Mouse (Mus musculus): ENCODE measurements around the gene Cpb2. TPM values are rescaled to one million over a fixed set of nuclear protein-coding genes. Genes with fewer than 3 reads are reported as not detected.

Cpb2 gene
- total RNA-seq (2021): 3.8 TPM in 1 of 2 replicates, not detected in the other
- long read RNA-seq, transcript Cpb2-201 (11 exons, 1,477 nt): major isoform, 275 of 311 reads
- long read RNA-seq, partial matches to known transcripts: 7 of 311 reads
- long read RNA-seq, other reads (novel, unspliced or antisense): 29 of 311 reads

DNA sequence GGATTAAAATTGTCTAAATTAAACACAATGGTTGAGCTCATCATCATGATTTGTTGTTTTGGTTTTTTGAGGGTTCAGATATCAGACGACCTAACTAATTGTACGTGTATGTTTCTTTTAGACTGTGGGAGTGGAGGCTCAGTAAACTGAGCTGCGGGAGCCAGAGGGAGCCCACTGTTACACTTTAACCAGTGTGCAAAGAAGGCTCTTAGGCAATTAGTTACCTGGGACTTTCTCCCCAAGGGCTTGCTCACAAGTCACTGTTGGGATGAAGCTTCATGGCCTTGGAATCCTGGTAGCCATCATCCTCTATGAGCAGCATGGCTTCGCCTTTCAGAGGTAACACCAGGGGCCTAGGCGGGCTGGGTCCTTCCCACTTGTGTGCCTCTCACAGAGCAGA lies at the start of gene Cpb2:
Cpb2 (plus strand) TSS at position 201 of the 400 bp plus-strand sequence.
- DNase-seq: no peak

DNA sequence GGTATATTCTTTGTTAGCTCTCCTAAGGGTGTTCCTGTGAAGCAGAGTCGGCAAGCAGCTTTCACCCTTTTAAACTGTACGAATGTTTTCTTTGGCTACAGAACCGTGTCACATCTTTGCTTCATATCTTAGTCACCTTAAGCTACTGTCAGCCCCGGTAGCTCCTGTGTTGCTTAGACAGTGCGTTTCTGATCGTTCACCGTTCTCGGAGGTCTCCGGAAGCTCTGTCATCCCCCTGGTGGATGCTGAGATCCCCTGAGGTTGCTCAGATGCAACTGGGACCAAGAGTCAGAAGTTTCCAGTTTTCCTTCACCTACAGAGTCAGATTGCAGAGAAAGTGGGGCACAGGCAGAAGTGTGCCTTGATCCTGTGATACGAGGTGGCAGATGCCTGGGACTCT lies 49.7 kb upstream of the Cpb2 start:
- DNase-seq: no peak

DNA sequence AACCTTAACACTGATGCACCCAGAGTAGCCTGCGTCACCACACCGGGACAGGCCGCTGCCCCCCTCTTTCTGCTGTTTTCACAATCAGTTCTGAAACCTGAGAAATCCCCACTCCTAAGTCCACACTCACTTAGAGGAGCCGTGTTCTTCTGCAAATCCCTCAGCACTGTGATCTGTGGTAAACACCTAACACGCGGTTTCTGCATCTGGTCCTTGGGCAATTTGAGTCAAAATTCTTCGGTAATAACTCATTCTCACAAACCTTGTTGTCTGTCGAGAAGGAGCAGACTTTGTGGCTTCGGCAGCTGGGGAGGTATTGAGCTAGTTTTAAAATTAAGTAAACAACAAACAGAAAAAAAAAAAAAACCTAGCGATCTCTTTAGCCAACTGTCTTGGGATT lies 49.2 kb upstream of the Cpb2 start:
- DNase-seq: no peak

DNA sequence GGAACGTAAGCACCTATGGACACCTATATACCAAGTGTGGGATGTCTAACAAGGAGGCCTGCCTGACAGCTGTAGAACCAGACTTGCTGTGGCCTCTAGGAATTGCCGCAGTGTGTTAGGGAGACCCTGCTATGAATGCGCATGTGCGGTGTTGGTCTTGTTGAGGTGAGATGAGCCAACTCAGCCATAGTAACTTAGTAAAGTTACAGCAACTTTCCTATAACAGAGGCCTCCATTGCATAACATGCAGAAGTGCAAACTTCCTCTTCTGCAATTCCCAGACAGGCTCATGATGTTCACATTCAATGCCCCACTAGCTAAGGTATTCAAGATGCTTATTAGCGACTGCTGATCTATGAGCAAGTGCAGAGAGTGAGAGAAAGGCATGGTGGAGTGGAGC lies 46.6 kb upstream of the Cpb2 start:
- no peak for DNase-seq

DNA sequence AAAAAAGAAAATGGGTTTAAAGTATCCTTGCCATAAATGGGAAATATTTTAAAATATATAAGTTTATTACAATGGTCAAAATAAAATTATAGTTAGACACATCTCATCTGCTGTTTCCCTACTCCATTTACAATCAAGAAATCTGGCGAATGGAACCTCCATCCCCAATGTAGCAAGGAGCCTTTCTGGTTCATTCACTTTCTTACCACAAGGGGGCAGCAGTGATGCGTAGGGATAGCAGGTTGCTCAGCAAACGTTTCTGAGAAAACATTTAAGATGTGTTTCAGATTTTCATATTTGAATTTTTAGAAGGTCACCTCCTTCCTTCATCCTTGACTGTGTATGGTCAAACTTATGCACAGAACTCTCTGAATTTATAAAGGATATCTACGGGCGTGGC lies 45.1 kb upstream of the Cpb2 start:
- DNase-seq: peak; percentile 32

DNA sequence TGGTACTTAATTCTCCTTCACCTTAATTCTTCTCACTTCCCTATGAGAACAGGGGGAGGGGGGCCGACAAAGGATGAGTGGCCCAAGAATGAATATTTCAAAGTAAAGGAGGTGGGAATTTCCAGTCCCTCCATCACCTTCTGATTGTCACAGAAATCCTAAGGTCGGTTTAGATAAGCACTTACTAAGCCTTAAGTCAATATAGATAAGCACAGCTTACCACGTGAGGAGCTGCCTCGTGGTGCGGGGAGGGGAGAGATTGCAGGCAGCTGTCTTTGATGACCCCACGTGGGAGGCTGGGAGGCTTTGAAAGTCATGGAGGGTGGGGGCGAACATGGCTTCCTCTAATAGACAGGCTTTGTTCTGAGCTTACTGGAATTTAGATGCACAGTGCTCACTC lies 44.4 kb upstream of the Cpb2 start:
- DNase-seq: no peak

DNA sequence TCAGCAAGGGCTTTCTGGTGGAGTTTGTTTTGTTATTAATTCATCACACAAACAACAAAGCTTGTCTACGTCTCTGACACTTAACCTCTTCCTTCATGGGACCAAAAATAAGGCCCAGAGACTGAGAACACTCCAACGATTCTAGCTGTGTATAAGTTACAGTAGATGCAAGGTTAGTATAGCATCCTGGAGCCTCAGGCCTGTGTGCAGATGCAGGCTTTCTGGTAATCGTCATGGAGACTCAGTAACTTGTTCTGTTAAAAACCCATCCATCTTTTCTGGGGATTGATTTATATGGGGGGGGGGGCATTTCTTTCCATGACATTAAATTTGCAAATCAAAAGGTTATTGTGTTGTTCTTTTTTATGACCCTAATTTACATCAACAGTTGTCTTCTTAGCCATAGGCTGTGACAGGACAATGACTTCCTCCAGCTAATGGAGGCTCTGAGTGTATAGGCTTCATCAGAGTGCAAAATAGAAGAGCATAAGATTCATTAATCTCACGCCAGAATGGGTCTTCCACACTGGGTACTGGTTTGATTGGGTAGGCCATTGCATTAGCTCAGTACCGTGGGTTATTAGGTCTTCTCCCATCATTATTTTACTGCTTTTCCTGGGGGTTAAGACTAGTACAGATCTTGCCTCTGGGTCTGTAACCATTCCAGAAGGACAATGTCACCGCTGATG lies 36.6 kb upstream of the Cpb2 start:
- no peak for DNase-seq

DNA sequence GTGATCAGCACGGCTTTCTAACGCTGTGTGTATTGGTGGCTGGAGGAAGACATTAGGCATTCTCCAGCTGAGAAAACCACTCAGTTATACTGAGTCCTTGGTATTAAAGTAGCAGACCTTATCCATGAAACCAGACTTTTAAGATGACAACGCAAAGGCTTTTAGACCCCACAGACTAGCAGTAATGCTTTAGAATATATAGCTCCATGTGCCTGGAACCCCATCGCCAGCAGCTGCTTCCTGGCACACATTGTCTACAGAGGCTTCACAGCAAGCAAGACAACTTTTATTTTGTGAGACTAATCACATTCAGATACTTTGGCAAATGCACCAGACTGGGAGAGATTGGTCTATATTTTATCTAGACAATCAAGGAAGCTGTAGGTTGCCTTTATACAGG lies 35.8 kb upstream of the Cpb2 start:
- DNase-seq: no peak

DNA sequence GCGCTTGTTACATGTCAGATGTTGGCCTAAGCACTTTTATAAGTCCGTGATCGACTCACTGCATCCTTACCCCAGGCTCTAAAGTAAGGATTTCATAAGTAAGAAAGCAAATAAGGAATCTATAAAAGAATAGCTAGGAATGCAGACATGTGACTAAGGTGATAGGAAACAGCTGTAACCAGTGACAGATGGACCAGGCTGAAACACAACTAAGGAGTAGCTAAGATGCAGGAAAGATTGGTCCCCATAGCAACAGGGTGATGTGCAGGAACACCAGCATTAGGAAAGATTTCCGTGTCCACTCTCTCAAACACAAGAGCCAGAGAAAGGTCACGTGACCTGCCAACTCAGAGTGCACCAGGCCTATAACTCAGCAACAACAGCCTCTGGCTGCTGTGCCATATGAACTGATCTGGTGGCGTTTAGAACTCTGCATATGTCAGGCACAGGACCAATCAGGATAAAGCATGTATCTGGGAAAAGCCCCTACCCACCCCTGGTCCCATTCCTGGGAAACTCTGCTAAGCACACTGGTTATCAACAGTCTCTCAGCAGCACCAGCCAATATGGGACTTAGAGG lies 33.4 kb upstream of the Cpb2 start:
- no peak for DNase-seq

DNA sequence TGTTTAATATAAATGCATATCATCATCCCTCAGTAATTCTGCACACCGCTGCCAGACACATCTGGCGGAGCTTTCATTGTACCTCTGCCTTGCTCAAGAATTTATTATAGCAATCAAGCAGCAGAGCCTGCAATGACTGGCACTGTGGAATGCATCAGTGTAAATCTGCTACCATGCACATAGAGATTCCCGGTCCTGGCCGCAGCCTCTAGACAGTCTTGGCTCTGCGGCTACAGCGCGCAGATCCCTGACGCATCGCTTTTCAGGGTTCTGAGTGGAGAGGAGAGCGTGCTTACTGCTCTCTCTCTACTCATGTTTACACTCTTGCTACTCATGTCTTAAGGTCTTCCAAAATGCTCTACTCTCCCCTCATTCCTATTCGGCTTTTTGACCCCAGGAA lies 28.3 kb upstream of the Cpb2 start:
- no peak for DNase-seq

DNA sequence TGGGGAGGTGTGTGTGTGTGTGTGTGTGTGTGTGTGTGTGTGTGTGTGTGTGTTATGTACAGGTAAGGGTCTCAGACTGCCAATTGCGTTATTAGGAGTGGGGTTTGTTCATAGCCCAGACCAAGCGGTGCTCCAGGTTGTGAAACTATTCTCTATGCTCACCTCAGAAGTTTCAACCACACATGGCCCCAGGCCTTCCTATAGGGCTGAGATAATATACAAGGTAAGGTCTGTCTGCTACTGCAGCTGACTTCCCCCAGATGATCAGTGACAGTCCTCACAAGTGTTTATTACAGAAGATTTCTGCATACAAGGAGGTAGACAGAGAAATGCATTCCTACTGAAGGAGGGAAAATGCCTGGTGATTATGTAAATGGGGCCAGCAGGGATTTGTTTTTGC lies 23.2 kb upstream of the Cpb2 start:
- DNase-seq: no peak

DNA sequence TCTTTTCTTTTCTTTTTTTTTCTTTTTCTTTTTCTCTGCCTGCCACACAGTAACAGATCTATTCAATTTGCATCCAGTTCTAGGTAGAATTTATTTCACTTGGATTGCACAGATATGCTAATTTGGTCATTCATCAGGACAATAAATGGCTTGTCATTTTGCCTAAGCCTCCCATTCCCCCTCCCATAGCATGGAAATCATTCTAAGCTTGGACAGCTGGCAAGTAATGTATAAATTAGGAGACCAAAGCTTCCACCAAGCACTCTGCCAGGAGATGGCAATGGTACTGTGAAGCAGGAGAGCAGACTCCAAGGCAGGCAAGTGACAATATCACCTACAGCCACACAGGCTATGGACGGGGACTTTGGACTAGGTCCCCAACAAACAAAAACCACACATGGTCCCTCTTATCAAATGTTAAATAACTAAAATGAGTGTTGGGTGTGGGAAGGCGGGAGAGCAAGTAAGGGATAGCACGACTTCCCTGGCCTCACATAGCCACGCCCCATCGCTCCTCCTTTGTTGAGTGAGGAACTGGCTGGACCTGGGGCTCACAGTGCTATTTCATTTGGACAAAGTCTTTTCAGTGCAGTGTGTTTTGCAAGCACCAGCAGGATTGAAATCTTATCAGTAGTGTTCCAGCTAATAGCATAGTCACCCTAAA lies 22.7 kb upstream of the Cpb2 start:
- no peak for DNase-seq

DNA sequence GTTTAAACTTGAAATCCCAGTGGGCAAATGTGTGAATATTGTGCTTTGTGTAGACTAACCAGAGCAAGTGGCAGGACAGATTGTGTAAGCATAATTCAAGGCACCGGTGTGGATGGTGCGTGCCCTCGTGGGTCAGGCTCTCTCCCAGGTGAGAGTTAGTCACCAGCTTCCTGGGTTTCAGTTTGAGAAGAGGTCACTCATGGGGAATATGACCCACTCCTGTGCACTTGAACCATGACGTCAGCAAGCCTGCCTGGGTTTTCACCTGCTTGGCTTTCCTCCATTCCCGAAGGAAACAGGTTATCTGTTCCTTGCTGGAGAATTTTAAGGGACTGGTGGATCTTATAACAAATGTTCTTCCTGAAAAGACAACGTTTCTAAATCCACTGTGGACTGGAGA lies 19.7 kb upstream of the Cpb2 start:
- DNase-seq: no peak

DNA sequence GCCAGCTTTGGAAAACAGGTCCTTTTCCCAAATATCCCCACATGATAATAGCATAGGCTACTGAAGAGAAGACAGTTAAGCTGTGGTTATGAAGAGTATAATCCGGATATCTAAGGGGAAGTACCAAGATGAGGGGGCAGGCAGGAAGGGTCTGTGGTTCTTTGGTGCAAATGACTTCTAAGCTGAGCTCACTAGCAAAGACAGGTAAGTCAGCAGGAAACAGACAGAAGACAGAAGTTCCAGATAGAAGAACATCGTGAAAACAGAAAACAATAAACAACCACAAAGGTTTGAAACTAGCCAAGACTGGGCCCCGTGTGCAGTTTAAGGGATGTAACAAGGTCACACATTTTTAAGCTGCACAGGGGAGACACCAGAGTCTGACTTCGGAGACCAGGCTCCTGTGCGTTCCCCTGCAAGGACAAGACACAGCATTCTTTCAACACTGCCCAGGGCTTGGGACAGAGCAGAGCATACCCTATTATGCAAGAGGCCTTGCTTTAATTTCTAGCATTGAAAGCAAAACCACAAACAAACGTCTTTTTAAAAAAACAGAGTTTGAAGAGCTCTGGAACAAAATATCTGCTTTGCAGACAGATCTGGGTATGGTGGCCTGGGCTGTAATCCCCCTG lies 14.5 kb upstream of the Cpb2 start:
- DNase-seq: no peak

DNA sequence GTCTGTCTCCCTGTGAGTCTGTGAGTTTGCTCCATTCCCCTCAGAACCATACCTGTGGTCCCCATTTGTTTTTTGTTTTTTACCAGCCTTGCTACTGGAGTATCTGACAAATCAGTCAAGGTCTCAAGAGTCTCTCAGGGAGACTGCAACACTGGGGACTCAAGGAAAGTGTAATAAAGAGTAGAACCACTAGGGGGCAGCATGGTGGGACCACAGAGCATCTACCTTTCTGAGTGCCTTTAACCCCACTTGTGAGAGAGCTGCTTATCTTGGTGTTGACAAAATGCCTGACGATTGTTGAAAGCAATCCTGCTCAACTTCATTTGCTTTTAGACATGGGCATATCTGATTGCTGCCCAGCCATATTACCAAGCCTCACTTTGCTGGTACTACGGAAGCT lies 12.3 kb upstream of the Cpb2 start:
- DNase-seq: no peak

DNA sequence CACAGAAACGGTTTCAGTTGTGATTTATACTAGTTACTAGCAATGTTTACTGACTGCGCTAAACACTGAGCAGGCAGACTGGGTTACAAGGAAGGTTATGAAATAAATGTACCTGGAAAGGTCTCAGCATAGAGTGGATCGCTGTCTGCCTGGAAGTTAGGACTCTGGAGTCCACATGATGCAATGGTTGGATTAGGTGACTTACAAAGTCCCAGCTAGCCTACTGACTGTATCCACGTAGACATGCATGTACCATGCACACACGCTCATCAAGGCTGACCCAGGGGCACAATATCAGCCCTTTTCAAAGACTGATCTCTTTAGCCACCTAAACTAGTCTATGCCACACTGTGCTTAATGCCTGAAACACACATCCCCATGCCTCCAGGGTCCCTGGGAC lies 9.0 kb upstream of the Cpb2 start:
- no peak for DNase-seq

DNA sequence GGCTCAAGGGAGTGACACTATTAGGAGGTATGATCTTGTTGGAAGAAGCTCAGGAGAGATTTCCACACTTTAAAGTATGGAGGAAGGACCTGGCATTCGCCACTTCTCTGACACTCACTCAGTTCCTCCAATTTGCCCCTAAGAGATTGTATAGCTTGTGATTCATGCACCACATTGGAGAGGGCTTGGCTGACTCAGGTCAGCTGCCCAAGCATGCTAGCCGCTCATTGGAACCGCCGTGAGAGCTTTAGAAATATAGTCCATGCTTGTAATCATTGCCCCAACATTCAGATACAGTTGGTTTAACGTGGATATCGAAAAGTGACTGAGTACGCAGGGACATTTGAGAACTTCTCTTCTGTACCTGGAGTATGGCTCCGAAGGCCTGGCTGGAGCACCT lies 6.5 kb upstream of the Cpb2 start:
- DNase-seq: no peak

DNA sequence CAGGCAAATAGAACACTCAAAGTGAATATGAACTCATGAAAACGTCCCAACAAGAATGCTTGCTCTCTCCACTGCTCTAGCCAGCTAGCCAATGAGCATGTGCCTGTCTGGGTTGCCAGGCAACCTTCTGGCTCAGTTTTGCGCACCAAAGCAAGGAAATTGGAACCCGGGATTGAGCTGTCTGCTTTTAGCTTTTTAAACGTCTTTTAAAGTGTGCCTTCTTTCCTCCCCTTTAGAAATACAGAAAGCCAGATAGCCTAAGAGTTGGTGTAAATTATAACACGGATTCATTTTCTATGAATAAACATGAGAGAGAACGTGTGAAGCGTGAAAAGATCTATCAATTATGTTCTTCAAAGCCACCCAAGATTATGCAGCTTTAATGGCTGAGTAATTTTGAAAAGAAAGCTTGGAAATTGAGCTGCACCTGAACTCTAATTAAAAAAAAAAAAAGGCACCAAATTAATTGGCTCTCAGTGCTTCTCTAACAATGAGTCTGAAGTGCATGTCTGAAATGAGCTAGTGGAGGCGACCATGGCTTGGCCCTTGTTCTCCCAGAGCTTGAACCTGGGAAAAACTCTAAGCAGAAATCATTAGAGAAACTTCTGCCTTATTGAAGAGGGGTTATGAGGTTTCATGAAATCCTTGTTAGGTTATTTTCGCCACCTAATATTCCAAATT lies 6.0 kb upstream of the Cpb2 start:
- no peak for DNase-seq

DNA sequence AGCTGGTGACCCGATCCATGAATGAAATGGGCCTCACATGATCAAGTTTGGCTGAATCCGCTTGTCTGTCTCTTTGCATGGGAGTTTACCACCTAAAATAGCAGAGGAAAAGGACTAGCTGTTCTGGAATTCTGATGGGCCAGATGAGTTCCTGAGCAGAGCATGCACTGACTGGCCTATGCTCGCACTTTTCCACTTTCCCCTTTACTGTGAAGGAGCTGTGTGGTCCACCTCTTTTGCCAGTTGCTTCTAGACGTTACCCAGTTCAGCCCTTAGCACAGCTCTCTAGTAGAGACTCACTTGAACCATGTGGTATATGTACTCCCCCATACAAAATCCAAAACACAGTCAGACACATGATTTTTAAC lies 5.5 kb upstream of the Cpb2 start:
- no peak for DNase-seq

DNA sequence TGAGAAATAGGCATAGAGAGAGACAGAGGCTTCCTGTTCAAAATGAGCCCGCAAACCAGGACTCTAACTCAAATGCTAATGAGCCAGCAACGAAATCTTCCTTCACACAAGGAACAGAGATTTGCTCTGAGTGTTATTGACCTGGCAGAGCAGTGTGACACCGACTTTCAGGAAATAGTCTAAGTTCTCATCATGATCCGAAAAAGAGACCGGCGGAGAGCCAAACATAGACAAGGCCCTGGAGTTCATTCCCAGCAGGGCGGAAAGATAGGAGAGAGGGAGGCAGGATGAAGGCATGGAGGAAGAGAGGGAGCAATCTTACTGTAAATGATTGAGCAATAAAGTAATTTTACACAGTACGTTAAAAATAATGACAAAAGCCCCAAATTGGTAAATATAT lies 5.0 kb upstream of the Cpb2 start:
- DNase-seq: no peak

DNA sequence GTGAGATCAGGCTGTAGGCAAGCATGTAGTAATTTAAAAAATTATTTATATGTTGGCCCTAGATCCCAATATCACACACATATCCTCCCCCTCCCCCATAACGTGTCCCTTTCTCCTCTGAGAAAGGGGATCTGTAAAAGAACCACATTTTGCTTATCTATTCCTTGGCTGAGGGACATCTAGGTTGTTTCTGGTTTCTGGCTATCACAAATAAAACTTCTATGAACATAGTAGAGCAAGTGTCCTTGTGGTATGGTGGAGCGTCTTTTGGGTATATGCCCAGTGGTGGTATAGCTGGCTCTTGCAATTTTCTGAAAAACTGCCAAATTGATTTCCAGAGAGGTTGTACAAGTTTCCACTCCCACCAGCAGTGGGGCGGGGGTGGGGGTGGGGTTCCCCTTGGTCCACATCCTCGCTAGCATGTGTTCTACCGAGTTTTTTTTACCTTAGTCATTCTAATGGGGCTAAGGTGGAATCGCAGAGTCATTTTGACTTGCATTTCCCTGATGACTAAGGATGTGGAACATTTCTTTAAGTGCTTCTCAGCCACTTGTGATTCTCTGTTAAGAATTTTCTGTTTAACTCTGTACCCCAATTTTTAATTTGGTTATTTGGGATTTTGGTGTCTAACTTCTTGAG lies 3.9 kb upstream of the Cpb2 start:
- no peak for DNase-seq
